Mouse (Mus musculus) liver, postnatal 0 days (tissue): ENCODE results near the gene Hmgcll1.
"Not testable (repeated sequence)": the region's sequence is repeated elsewhere in the genome, so short reads cannot be mapped to it uniquely, and the experiment has no call there.

Source experiments
- CTCF ChIP-seq: sonication (generic); IDR thresholded peaks from 2 replicates; pipeline ENCODE4 v1.5.1; 2016; ENCODE audit warnings: antibody characterized with exemption, low read depth
- EP300 ChIP-seq: IDR thresholded peaks from 2 replicates; pipeline ENCODE4 v1.6.1; 2016; ENCODE audit warnings: antibody characterized with exemption, low read depth, mild to moderate bottlenecking

DNA sequence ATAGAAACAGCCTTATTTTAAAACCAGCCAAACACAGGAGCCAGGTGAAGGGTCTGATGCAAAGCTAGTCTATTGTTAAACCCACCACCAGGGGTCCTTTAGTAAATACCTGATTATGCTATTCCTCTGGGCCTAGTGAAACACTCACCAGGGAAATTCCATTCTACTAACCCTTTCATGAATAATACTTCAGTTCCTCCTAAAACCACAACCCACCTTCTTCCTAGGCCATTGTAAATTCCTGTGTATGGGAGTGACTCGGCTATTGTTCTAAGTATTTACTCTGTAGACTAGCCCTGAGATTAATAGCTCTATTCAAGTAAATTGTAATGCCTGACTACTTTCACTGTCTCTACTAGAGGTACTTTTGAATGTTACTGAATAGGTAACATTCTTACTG lies 89.8 kb downstream of the Hmgcll1 start:
- TF ChIP-seq EP300, CTCF: not testable (repeated sequence)
